Mouse (Mus musculus): Measurements from ENCODE around the gene Cyp1a1. TPM values are rescaled to one million over a fixed set of nuclear protein-coding genes. Genes with fewer than 3 reads are reported as not detected.

Gene Cyp1a1
- 0.08 and 0.12 TPM in 2 replicates for polyA plus RNA-seq (2012)

DNA sequence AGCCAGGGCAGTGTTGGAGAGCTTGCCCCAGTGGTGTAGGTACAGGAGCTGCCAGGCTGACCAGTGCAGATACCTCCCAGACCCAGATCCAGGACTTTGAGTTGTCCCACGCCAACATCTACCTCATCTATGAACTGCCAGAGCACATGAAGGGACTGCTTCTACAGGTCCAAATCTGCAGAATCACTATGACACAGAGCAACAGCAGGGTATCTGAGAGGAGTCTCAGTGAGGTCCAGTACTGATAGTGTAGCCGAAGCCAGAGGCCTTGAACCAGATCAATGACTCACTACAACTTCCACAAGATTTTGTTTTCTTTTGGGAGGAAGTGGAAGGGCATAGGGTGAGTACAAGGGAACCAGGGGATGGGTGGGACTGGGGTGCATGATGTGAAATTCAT, at the start of gene Cyp1a1:
Gene Cyp1a1 (plus strand): TSS at position 178 of the 400 bp plus-strand sequence.

GRCm38 (mm10) chr9:57653283-57653682, 34.4 kb upstream of the Cyp1a1 start, which contains the start of gene Csk:
Csk (minus strand) TSS chr9:57653631.

DNA sequence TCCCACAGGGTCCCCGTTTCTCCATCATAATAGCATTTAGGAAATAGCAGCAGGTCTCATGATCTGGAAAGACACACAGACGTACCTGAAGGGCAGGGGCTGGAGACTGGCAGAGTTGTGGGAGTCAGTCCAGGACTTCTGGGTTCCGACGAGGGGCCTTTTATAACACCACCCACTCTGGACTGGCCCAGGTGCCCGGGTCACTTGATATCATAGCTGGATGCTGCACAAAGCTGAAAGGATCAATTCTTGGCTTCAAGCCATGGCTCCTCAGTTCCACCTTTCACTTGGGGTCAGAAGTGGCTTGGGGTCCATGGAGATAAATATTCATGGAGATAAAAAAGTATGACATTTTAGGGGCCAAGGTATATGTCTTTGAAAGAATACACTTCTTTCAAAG, 4.2 kb upstream of the Cyp1a1 start, which contains the start of gene Cyp1a2:
Gene Cyp1a2 (minus strand): TSS at position 184 of the 400 bp plus-strand sequence.

GRCm38 (mm10) chr9:57708068-57708719, 20.5 kb downstream of the Cyp1a1 start, which contains the start of gene Edc3:
Edc3 (plus strand) TSS chr9:57708540.

Other genes starting within 250 kb of the Cyp1a1 start
- gene Ppcdc, start 247.8 kb upstream of the Cyp1a1 start, polyA plus RNA-seq (2012) = 5.8 and 6.9 TPM in 2 replicates
- 0.84 and 2.5 TPM in 2 replicates for gene Scamp5, start 219.9 kb upstream of the Cyp1a1 start, polyA plus RNA-seq (2012)
- 0.13 and 0.38 TPM in 2 replicates for gene Rpp25, start 183.9 kb upstream of the Cyp1a1 start, polyA plus RNA-seq (2012)
- gene Cox5a, start 166.7 kb upstream of the Cyp1a1 start, polyA plus RNA-seq (2012) = 434 and 534 TPM in 2 replicates
- gene Fam219b, start 150.4 kb upstream of the Cyp1a1 start, polyA plus RNA-seq (2012) = 10.4 and 14.8 TPM in 2 replicates
- 6.2 and 8.3 TPM in 2 replicates for gene Mpi, start 135.2 kb upstream of the Cyp1a1 start, polyA plus RNA-seq (2012)
- 39.3 and 40.6 TPM in 2 replicates for gene Scamp2, start 127.0 kb upstream of the Cyp1a1 start, polyA plus RNA-seq (2012)
- gene Ulk3, start 98.5 kb upstream of the Cyp1a1 start, polyA plus RNA-seq (2012) = 3.7 and 5.0 TPM in 2 replicates
- gene Cplx3, start 81.6 kb upstream of the Cyp1a1 start, polyA plus RNA-seq (2012) = 0.16 TPM in 1 of 2 replicates, not detected in the other
- gene Lman1l, start 67.2 kb upstream of the Cyp1a1 start, polyA plus RNA-seq (2012) = not detected in 2 replicates
- gene Csk, start 34.3 kb upstream of the Cyp1a1 start, polyA plus RNA-seq (2012) = 284 and 309 TPM in 2 replicates
- not detected in 2 replicates for gene Cyp1a2, start 4.2 kb upstream of the Cyp1a1 start, polyA plus RNA-seq (2012)
- 11.6 and 12.9 TPM in 2 replicates for gene Edc3, start 20.6 kb downstream of the Cyp1a1 start, polyA plus RNA-seq (2012)
- gene Clk3, start 77.9 kb downstream of the Cyp1a1 start, polyA plus RNA-seq (2012) = 70.6 and 84.9 TPM in 2 replicates
- 3.6 and 5.7 TPM in 2 replicates for gene Arid3b, start 148.9 kb downstream of the Cyp1a1 start, polyA plus RNA-seq (2012)
- gene Ubl7, start 223.1 kb downstream of the Cyp1a1 start, polyA plus RNA-seq (2012) = 79.6 and 88.1 TPM in 2 replicates

All from megakaryocyte-erythroid progenitor cell, adult 5 weeks (primary cell).